Mouse (Mus musculus) stomach, postnatal 0 days (tissue): ENCODE measurements at regions not wholly inside any gene's neighbourhood (a gene's known extent, or its start where the extent isn't known, plus 50 kb on each side); places are given as distances from the start of the nearest gene placed in this dataset.

Experiments
- CTCF ChIP-seq: IDR thresholded peaks from 2 replicates; pipeline ENCODE4 v1.5.1; 2016; ENCODE audit warnings: antibody characterized with exemption, low read depth, mild to moderate bottlenecking, moderate library complexity
- EP300 ChIP-seq: optimal IDR thresholded peaks from 2 replicates; pipeline ENCODE3; 2016; ENCODE audit warnings: antibody characterized with exemption

DNA sequence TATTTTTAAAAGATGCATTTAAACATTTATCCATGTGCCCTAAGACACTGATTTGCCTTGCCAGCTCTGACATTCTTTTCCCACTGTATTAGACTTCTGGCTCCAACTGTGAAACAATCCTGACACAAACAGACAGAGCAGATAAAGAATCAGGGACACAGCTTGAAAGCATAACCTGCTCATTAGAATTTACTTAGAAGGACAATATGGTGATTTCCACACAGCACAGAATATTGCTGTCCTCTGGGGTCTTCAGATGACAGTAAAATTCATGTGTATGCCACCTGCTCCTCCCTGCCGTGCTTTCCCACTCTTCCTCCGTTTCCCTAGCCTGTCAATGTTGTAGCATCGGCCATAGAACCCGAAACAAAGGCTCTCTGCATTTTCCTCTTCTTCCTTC lies 151.3 kb upstream of the Cttnbp2 start:
- no peak for TF ChIP-seq EP300
- no peak for TF ChIP-seq CTCF
